In genomic region chr1:132468926-132469325, GRCm38 (mm10) we compare ENCODE assay signal across 13 mouse cellular contexts. TPM values are rescaled to one million over a fixed set of nuclear protein-coding genes. Genes with fewer than 3 reads are reported as not detected.
DNase-seq lines count a peak whose midpoint lies in the region; ATAC-seq lines count a peak whose summit lies in the region.
"Had no signal": no experiment of that assay in that cellular context is flagged by ENCODE, and none has a peak within 500 bp of the region (broad histone marks: within the 10 kb centered on the region; RNA-seq: fewer than 3 reads in every experiment).

No protein-coding gene starts in this region.

- H3K27ac ChIP-seq in heart, embryonic 12.5 days (ENCODE audit: poor library complexity, severe bottlenecking): 0 out of 2 replicates have a peak overlapping the region, but pooled peaks have one; percentile 13
- H3K27ac ChIP-seq in forebrain, embryonic 13.5 days: no peak overlapping the region
- H3K27ac ChIP-seq: midbrain, embryonic 15.5 days had no signal

- no peaks in the 10 kb centered on the region for H3K27me3 ChIP-seq in heart, embryonic 12.5 days (replicated peaks)
- no peaks in the 10 kb centered on the region for H3K27me3 ChIP-seq in forebrain, embryonic 13.5 days
- H3K27me3 ChIP-seq: midbrain, embryonic 15.5 days had no signal

- no peak overlapping the region for H3K4me3 ChIP-seq in heart, embryonic 12.5 days
- H3K4me3 ChIP-seq in forebrain, embryonic 13.5 days: no peak overlapping the region
- H3K4me3 ChIP-seq: midbrain, embryonic 15.5 days had no signal

- DNase-seq in heart, adult 8-10 months (ENCODE audit: low spot score): no peak
- DNase-seq in left cerebral cortex, postnatal 4 days: peak; percentile 5
- no peak for DNase-seq in left cerebral cortex, adult 9 months (ENCODE audit: low spot score in 2 of 2)
- DNase-seq in adrenal gland, adult (ENCODE audit: inconsistent age in 2 of 2, low spot score in 1 of 2): peak; percentile 57 to 84
- peak; percentile 10 for DNase-seq in lung, postnatal 10 days
- DNase-seq in retina, embryonic 14.5 days (ENCODE audit: low spot score): no peak
- DNase-seq: cerebellum, adult 9-11 months; gastrocnemius, postnatal 25 days; liver, postnatal 0 days had no signal

- no peaks in the 10 kb centered on the region for H3K9me3 ChIP-seq in heart, embryonic 12.5 days (replicated peaks)
- no peaks in the 10 kb centered on the region for H3K9me3 ChIP-seq in forebrain, embryonic 13.5 days (replicated peaks)
- H3K9me3 ChIP-seq: midbrain, embryonic 15.5 days had no signal

- ATAC-seq in heart, embryonic 12.5 days (ENCODE audit: insufficient number of reproducible peaks, low FRiP score): peak; percentile 57; the same call in 1 of the 2 replicates
- ATAC-seq in forebrain, embryonic 13.5 days: no peak
- ATAC-seq: activated CD4-positive, CD25-positive, alpha-beta regulatory T cell, adult 4 months; liver, postnatal 0 days; midbrain, embryonic 15.5 days had no signal

- H3K36me3 ChIP-seq in heart, embryonic 12.5 days: peaks cover 14% of the 10 kb centered on the region
- peaks cover 30% of the 10 kb centered on the region for H3K36me3 ChIP-seq in forebrain, embryonic 13.5 days (ENCODE audit: poor library complexity, severe bottlenecking)

- H3K9ac ChIP-seq in heart, embryonic 12.5 days: no peak overlapping the region
- no peak overlapping the region for H3K9ac ChIP-seq in forebrain, embryonic 13.5 days
- H3K9ac ChIP-seq: liver, postnatal 0 days; midbrain, embryonic 15.5 days had no signal

- H3K4me1 ChIP-seq in heart, embryonic 12.5 days (replicated peaks): peaks cover 12% of the 10 kb centered on the region
- H3K4me1 ChIP-seq in forebrain, embryonic 13.5 days: no peaks in the 10 kb centered on the region
- H3K4me1 ChIP-seq: midbrain, embryonic 15.5 days had no signal

- H3K4me2 ChIP-seq in heart, embryonic 12.5 days: no peak overlapping the region
- H3K4me2 ChIP-seq in forebrain, embryonic 13.5 days: no peak overlapping the region
- H3K4me2 ChIP-seq: midbrain, embryonic 15.5 days had no signal

- intact Hi-C loops in left cerebral cortex, postnatal 4 days (cut with DNase I): no loop called here

RNA-seq across cellular contexts. Expression of gene Rbbp5, which starts 8.2 kb away (rescaled TPM):
- 34.2 and 37.8 TPM in 2 replicates for polyA plus RNA-seq in heart, embryonic 12.5 days (2016; fragmentation: Nextera tagmentation; extraction: Ambion mirVana)
- total RNA-seq in heart, adult 8-10 months (2022): 10 to 100 TPM; 15.8 to 29.0 (median 21.0) TPM
- 10 to 100 TPM; 37.9 to 39.0 TPM for total RNA-seq in left cerebral cortex, postnatal 4 days (2021)
- 53.8 and 55.6 TPM in 2 replicates for polyA plus RNA-seq in forebrain, embryonic 13.5 days (2015; fragmentation: Nextera tagmentation; extraction: Ambion mirVana)

RNA-seq across cellular contexts. Expression of gene Tmem81, which starts 37.1 kb away (rescaled TPM):
- 1.3 TPM in 2 replicates for polyA plus RNA-seq in heart, embryonic 12.5 days (2016; fragmentation: Nextera tagmentation; extraction: Ambion mirVana)
- total RNA-seq in heart, adult 8-10 months (2022): 1 to 10 TPM; 1.5 to 2.6 (median 1.8) TPM
- total RNA-seq in left cerebral cortex, postnatal 4 days (2021): 1 to 10 TPM; 2.2 to 2.9 TPM
- 0.92 and 1.4 TPM in 2 replicates for polyA plus RNA-seq in forebrain, embryonic 13.5 days (2015; fragmentation: Nextera tagmentation; extraction: Ambion mirVana)

RNA-seq across cellular contexts. Expression of gene Dstyk, which starts 51.6 kb away (rescaled TPM):
- polyA plus RNA-seq in heart, embryonic 12.5 days (2016; fragmentation: Nextera tagmentation; extraction: Ambion mirVana): 13.6 and 14.2 TPM in 2 replicates
- 10 to 100 TPM; 15.3 to 16.7 (median 16.0) TPM for total RNA-seq in heart, adult 8-10 months (2022)
- total RNA-seq in left cerebral cortex, postnatal 4 days (2021): 10 to 100 TPM; 22.0 to 23.9 TPM
- polyA plus RNA-seq in forebrain, embryonic 13.5 days (2015; fragmentation: Nextera tagmentation; extraction: Ambion mirVana): 10.5 and 12.5 TPM in 2 replicates

Comparison
In these comparisons a context has a peak if more than half of its experiments do, and no peak if none do; other contexts are left out.
1. DNase-seq: peak in left cerebral cortex, postnatal 4 days (single experiment), adrenal gland, adult (2 of 2) and lung, postnatal 10 days (single experiment); none in heart, adult 8-10 months (single experiment), left cerebral cortex, adult 9 months (0 of 2) and retina, embryonic 14.5 days (single experiment).